Mouse (Mus musculus) C2C12 (cell line): ENCODE measurements around the gene Wwox.

Experiments used
- CTCF ChIP-seq: IDR thresholded peaks from one replicate; pipeline ENCODE4 v1.5.1; 2011; ENCODE audit not compliant: control insufficient read depth, insufficient read depth, insufficient read length
- MYOD1 ChIP-seq: IDR thresholded peaks from one replicate; pipeline ENCODE4 v1.6.1; 2011; ENCODE audit warnings: low read depth; ENCODE audit not compliant: control insufficient read depth, insufficient read length
- MYOG ChIP-seq: IDR thresholded peaks from one replicate; pipeline ENCODE4 v1.6.1; 2011; ENCODE audit not compliant: control insufficient read depth, insufficient read length; ENCODE audit errors: extremely low read depth

GRCm38 (mm10) chr8:115377321-115377720 is 937.9 kb downstream of the Wwox start:
- TF ChIP-seq CTCF, result no peak
- no peak for TF ChIP-seq MYOD1
- no peak for TF ChIP-seq MYOG
